Mouse (Mus musculus) C2C12 (cell line): ENCODE measurements around the gene Gabrd.

ENCODE experiments used
- CTCF ChIP-seq: IDR thresholded peaks from one replicate; pipeline ENCODE4 v1.5.1; 2011; ENCODE audit not compliant: control insufficient read depth, insufficient read depth, insufficient read length
- MAX ChIP-seq: IDR thresholded peaks from one replicate; pipeline ENCODE4 v1.6.1; 2011; ENCODE audit warnings: mild to moderate bottlenecking, control low read depth

- TF ChIP-seq CTCF (no peak), MAX (no peak)
Measured at GRCm38 (mm10) chr4:155397511-155398221, at the start of gene Gabrd.
